Mouse (Mus musculus) liver, postnatal 0 days (tissue): Measurements from ENCODE around the gene Chpf2. TPM values are rescaled to one million over a fixed set of nuclear protein-coding genes. Genes with fewer than 3 reads are reported as not detected.

ENCODE experiments used
- ATAC-seq: fragments of 200-750 bp; cut with Nextera tagmentation; 2 replicates; pipeline ENCODE4 v1.8.0; 2017; ENCODE audit warnings: mild to moderate bottlenecking, moderate library complexity
- DNase-seq: peaks from one replicate; pipeline ENCODE4 v3.0.0-alpha.2; 2016
- H3K27ac ChIP-seq: fragments of 300-500 bp; sonication (generic); 2 replicates; pipeline ENCODE4 v1.5.1; 2014; ENCODE audit warnings: antibody characterized with exemption, moderate library complexity, mild to moderate bottlenecking, low read depth
- H3K27me3 ChIP-seq: fragments of 300-500 bp; sonication (generic); 2 replicates; pipeline ENCODE4 v1.6.1; 2014; ENCODE audit warnings: low read length, control low read depth, mixed read lengths; ENCODE audit not compliant: insufficient read depth
- H3K36me3 ChIP-seq: fragments of 300-500 bp; sonication (generic); replicated peaks from 2 replicates; pipeline ENCODE4 v1.6.1; 2014; ENCODE audit warnings: mild to moderate bottlenecking, control low read depth, low read length, moderate library complexity, mixed read lengths; ENCODE audit not compliant: insufficient read depth
- H3K4me1 ChIP-seq: fragments of 300-500 bp; sonication (generic); 2 replicates; pipeline ENCODE4 v1.6.1; 2014; ENCODE audit warnings: antibody characterized with exemption, mild to moderate bottlenecking, control low read depth; ENCODE audit not compliant: insufficient read depth
- H3K4me2 ChIP-seq: fragments of 300-500 bp; sonication (generic); 2 replicates; pipeline ENCODE4 v1.6.1; 2014; ENCODE audit warnings: low read depth, mild to moderate bottlenecking, low read length, moderate library complexity, mixed read lengths
- H3K4me3 ChIP-seq: fragments of 300-500 bp; sonication (generic); 2 replicates; pipeline ENCODE4 v1.5.1; 2014; ENCODE audit warnings: low read depth, low read length
- H3K9ac ChIP-seq: fragments of 300-500 bp; sonication (generic); replicated peaks from 2 replicates; pipeline ENCODE4 v1.6.1; 2014; ENCODE audit warnings: mild to moderate bottlenecking, moderate library complexity
- H3K9me3 ChIP-seq: fragments of 300-500 bp; sonication (generic); 2 replicates; pipeline ENCODE4 v1.6.1; 2016; ENCODE audit warnings: mild to moderate bottlenecking, control low read depth, low read length, mixed read lengths
- CTCF ChIP-seq: sonication (generic); IDR thresholded peaks from 2 replicates; pipeline ENCODE4 v1.5.1; 2016; ENCODE audit warnings: antibody characterized with exemption, low read depth
- EP300 ChIP-seq: IDR thresholded peaks from 2 replicates; pipeline ENCODE4 v1.6.1; 2016; ENCODE audit warnings: antibody characterized with exemption, low read depth, mild to moderate bottlenecking
- WGBS: fragments of 180-500 bp; shearing (Covaris S2); extraction: QIAGEN DNeasy Blood & Tissue Kit; methylation state at CpG from one replicate; pipeline ENCODE4 v1.1.7; 2014; ENCODE audit not compliant: insufficient replicate concordance; 5-methylcytosine and 5-hydroxymethylcytosine counted together
- polyA plus RNA-seq: library from polyadenylated mRNA; unstranded; fragments of >200 nt; fragmentation: Nextera tagmentation; extraction: Ambion mirVana; gene quantifications from 2 replicates; pipeline ENCODE4 v1.2.1, GENCODE M21; 2015

Chpf2 gene
- polyA plus RNA-seq, 1 experiment from 2014 or later: 15.9 TPM

DNA sequence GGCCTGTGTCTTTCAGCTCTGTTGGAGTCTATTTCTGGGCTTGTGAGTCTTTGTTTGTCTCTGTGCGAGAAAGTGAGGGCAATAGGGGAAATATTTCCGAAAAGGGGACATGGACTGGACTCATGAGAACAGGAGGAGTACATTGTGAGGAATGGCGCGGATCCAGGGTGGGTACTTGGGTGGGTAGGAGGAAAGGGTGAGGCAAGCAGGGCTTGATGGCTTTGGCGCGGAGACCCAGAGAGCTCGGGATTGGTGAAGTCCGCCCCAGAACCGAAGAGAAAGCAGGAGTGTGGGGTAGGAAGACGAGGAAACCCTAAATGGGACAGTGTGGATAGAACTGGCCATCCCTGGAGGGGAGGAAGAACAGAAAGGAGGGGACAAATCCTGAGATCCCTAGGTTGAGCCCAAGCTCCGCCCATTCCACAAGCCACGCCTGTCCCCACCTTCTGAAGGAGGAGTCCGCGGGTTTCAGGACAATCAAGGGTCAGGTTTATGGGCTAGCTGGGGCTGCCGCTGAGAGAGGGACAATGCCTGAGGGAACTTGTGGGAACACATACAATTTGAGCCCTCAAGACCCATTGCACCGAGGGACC lies 16.3 kb downstream of the Chpf2 start:
- Histone ChIP-seq H3K4me3 (peak overlapping the region; percentile 40), H3K4me2 (peak overlapping the region; percentile 71), H3K27ac (peak overlapping the region; percentile 60; the same call in 1 of the 2 replicates), H3K9ac (peak overlapping the region; percentile 50; the same call in 1 of the 2 replicates), H3K27me3 (peaks cover 87% of the 10 kb centered on the region), H3K4me1 (peaks cover 27% of the 10 kb centered on the region), H3K36me3 (no peaks in the 10 kb centered on the region), H3K9me3 (no peaks in the 10 kb centered on the region)
- TF ChIP-seq EP300: no peak
- TF ChIP-seq CTCF: no peak
- WGBS: 3% methylated on average over 16 of the region's 16 CpGs
- peak; percentile 70 for DNase-seq
- peak; percentile 60 for ATAC-seq

DNA sequence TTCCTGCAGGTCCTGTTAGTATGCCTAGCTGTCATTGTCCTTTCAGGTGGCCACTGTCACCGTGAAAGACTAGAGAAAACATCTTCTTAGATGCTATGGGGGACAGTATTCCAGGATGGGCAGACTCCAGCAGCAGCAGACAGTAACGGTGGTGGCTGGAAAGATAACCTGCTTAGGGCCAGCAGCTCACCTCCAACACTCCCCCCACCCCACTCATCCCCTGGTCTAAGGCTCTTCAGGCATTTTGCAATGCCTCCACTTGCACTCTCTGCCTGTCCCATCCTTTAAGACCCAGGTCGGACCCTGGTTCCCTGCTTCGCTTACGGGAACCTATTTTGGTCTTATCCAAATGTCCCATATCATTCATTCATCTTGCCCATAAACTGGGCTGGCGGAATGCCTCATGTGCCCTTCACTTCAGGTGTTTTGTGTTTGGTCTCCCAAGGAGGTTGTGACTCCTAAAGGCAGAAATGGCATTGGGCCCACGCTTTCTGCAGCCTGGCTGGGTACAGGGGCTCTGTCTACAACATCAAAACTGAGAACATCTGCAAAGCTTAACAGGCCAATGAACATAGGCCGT lies 17.0 kb downstream of the Chpf2 start:
- no peak for ATAC-seq
- Histone ChIP-seq H3K27me3 (peaks cover 86% of the 10 kb centered on the region), H3K27ac (no peak overlapping the region), H3K4me1 (peaks cover 24% of the 10 kb centered on the region), H3K9ac (no peak overlapping the region), H3K9me3 (no peaks in the 10 kb centered on the region), H3K36me3 (no peaks in the 10 kb centered on the region), H3K4me3 (no peak overlapping the region), H3K4me2 (no peak overlapping the region)
- WGBS: 64% methylated on average over 8 of the region's 8 CpGs
- TF ChIP-seq EP300 (no peak), CTCF (no peak)
- no peak for DNase-seq

DNA sequence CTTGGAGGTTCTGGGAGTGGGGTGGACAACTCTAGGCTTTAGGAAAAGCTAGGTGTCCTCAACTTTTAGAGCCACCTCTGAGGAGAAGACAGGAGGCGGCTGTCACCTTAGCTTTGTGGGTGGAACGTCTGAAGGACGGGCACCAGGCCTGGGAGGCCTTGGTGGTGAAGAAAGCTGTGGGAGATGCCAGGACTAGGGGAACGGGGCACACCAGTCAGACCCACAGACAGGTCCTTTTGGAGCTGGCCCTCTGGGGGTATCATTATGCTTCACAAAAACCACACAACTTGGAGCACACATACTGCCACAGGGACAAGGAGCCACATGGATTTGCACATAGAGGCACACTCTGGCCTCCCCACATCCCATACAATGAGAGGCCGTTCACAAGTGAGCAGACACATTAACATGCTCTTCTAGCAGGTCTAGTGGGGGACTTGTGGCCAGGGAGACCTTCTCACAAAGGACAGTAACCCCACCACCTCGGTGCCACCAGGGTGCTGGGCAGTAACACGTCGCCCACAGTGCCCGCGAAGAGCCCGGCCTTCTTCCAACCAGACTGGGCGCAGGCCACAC lies 17.6 kb downstream of the Chpf2 start:
- H3K27me3 ChIP-seq: peaks cover 83% of the 10 kb centered on the region
- H3K9ac ChIP-seq: peak overlapping the region; percentile 34; the same call in 1 of the 2 replicates
- H3K4me2 ChIP-seq: peak overlapping the region; percentile 74
- whole genome bisulfite sequencing: 33% methylated on average over 11 of the region's 12 CpGs
- H3K27ac ChIP-seq: no peak overlapping the region
- TF ChIP-seq EP300 (no peak), CTCF (no peak)
- DNase-seq (no peak), ATAC-seq (no peak)
- peaks cover 22% of the 10 kb centered on the region for H3K4me1 ChIP-seq
- H3K36me3 ChIP-seq: no peaks in the 10 kb centered on the region
- H3K4me3 ChIP-seq: peak overlapping the region; percentile 56
- H3K9me3 ChIP-seq: no peaks in the 10 kb centered on the region

DNA sequence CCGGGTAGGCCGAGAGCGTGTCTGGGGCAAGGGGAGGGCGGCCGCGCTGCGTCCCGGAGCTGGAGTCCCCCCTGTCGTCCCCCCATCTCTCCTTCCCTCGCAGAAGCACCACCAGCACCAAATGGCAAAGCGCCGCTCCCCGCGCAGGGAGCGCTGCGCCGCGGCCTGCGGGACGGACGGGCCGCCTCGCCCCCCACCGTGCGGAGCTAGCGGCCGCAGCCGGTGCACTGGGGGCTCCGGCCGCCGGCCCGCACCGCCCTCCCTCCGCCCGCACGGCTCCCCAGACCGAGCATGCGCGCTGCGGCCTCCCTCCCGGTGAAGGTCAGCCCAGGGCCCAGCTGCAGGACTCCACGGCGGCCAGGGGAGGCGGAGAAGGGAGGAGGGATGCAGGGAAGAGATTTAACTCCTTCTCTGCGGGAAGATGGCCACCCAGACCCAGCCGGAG lies 18.1 kb downstream of the Chpf2 start:
- H3K4me1 ChIP-seq: peaks cover 22% of the 10 kb centered on the region
- no peaks in the 10 kb centered on the region for H3K9me3 ChIP-seq
- peak; percentile 77 for DNase-seq
- TF ChIP-seq EP300 (no peak), CTCF (peak; percentile 35)
- peak overlapping the region; percentile 34; the same call in 1 of the 2 replicates for H3K9ac ChIP-seq
- peaks cover 78% of the 10 kb centered on the region for H3K27me3 ChIP-seq
- ATAC-seq: peak; percentile 82
- no peak overlapping the region for H3K27ac ChIP-seq
- H3K4me2 ChIP-seq: peak overlapping the region; percentile 74
- peak overlapping the region; percentile 56 for H3K4me3 ChIP-seq
- WGBS: under 1% methylated on average over 23 of the region's 46 CpGs
- no peaks in the 10 kb centered on the region for H3K36me3 ChIP-seq

DNA sequence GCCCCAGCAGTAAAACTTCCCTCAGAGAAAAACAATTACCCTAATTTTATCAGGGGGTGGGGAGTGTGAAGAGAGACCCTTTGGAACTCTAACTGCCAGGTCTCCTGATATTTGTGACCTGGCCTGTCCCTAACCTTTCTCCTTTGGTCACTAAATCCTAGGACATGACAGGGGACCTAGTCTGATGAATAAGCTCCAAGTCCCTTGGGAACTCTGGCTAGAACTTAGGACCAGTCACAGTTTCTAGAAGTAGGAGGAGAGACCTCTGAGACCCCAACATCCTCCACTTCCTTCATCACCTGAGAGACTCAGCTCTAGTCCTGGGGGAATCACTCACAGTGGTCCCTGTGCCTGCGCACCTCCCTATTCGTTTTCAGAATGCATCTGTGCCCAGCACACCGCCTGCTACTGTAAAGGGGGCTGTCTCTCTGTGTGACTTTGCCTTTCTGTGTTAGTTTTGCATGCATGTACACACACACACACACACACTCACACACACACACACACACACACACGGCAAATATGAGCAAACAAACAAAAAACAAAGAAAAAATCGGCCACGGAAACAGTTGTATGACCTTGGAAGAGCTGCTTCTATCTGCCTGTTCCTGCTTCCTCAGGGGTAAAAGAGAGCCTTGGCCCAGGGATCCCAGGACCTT lies 18.9 kb downstream of the Chpf2 start:
- no peak for ATAC-seq
- no peak overlapping the region for H3K27ac ChIP-seq
- 25% methylated on average over 6 of the region's 6 CpGs for WGBS

More for the DNA sequence above, 18.9 kb downstream of the Chpf2 start:
- DNase-seq: no peak
- H3K9me3 ChIP-seq: no peaks in the 10 kb centered on the region
- no peaks in the 10 kb centered on the region for H3K36me3 ChIP-seq
- H3K4me2 ChIP-seq: peak overlapping the region; percentile 74
- no peak overlapping the region for H3K4me3 ChIP-seq
- no peak overlapping the region for H3K9ac ChIP-seq
- TF ChIP-seq CTCF: no peak
- H3K4me1 ChIP-seq: peaks cover 22% of the 10 kb centered on the region
- H3K27me3 ChIP-seq: peaks cover 72% of the 10 kb centered on the region
